Mouse (Mus musculus) CH12.LX (cell line): ENCODE results near the gene Pde11a.

ENCODE experiments used
- CTCF ChIP-seq, 2 experiments: IDR thresholded peaks in 1 of 2; conservative IDR thresholded peaks in 1 of 2; 2 replicates each; pipeline ENCODE4 v1.5.1; 2011 to 2012; ENCODE audit warnings: low read depth in 2 of 2, low read length in 2 of 2, improper control_type of control experiment in 1 of 2, inconsistent platforms in 1 of 2, mild to moderate bottlenecking in 1 of 2, moderate library complexity in 1 of 2
- JUND ChIP-seq: conservative IDR thresholded peaks from 2 replicates; pipeline ENCODE4 v1.6.1; 2011; ENCODE audit warnings: low read depth, low read length, improper control_type of control experiment
- POLR2A ChIP-seq: IDR thresholded peaks from 2 replicates; pipeline ENCODE4 v1.6.1; 2011; ENCODE audit warnings: low read depth, mild to moderate bottlenecking, improper control_type of control experiment, low read length
- TBP ChIP-seq: conservative IDR thresholded peaks from 2 replicates; pipeline ENCODE4 v1.6.1; 2011; ENCODE audit warnings: low read depth, low read length, improper control_type of control experiment

DNA sequence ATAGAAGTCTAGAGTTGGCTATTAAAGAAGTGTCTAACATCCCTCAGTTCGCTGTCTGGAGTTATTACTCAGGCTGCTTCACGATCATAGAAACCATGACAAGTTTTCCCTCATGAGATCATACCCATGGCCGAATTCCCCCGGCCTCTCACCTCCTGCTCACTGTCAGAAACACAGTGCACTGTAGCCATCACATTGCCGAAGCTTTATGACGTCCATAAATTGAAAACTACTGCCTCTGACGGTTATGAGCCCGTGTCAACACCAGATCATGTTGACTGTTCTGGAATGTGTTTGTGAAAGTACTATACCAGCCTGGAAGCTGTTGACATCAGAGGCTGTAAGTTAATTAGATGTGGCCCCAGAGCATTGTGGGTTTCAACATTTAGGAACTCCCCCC, 387.9 kb downstream of the Pde11a start:
- TF ChIP-seq CTCF (conservative IDR thresholded peaks at IDR 0.05 in 1 of 2, IDR thresholded peaks at IDR 0.05 in 1 of 2; ENCODE audit: low read depth in 2 of 2, low read length in 2 of 2) (no peak), POLR2A (no peak), JUND (no peak), TBP (no peak)
